ENCODE assay signal across 9 mouse cellular contexts in the genomic region with DNA sequence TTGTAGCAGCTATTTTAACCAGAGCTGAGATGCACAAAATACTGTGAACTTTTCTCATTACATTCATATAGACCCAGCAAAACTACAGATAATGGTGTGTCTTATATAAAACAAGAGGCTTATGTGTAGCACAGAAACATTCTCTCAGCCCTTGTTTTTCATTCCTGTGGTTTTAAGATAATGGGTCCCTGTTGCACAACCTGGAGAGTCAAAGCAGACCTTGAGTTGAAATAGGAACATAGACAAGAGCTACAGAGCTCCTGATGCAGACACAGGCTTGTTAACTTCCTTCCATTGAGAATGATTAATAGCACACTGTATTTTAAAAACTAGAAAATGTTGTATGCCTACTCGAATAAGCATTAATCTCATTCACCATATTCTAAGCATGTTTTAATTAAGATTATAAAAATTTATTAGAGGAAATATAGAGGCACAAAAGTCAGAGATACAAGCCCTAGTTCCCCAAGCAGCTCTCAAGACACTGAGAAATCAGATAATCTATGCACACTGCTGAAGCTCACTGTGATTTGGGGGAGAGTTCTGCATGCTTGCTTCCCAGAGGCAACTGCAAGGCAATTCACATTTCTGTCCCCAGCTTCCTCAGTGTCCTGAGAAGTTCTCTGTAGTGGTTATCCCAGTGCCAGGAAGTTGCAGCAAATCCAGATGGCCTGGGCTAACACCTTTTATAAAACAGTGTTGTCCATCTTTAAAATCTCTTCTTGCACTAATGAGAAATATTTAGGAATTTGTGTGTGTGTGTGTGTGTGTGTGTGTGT.
"Had no signal": no experiment of that assay in that cellular context is flagged by ENCODE, and none has a peak within 500 bp of the region (broad histone marks: within the 10 kb centered on the region; RNA-seq: fewer than 3 reads in every experiment).

No protein-coding gene starts in this region.

- DNase-seq: kidney, adult 8-10 months; kidney, postnatal 36 days; left cerebral cortex, postnatal 4 days; lung, adult 18-20 months; lung, postnatal 4 days; right cerebral cortex, postnatal 14 days; thymus, adult 2 months; thymus, postnatal 25 days had no signal

- ATAC-seq: midbrain, embryonic 16.5 days had no signal
